Mouse (Mus musculus) embryonic facial prominence, embryonic 12.5 days (tissue): ENCODE measurements around the gene Sbk2. TPM values are rescaled to one million over a fixed set of nuclear protein-coding genes. Genes with fewer than 3 reads are reported as not detected.

Experiments
- ATAC-seq: fragments of 200-750 bp; cut with Nextera tagmentation; 2 replicates; pipeline ENCODE4 v1.8.0; 2017; ENCODE audit not compliant: insufficient number of reproducible peaks, insufficient read depth, low FRiP score, low TSS enrichment
- H3K27ac ChIP-seq: fragments of 300-500 bp; sonication (generic); 2 replicates; pipeline ENCODE4 v1.5.1; 2016; ENCODE audit warnings: mild to moderate bottlenecking
- H3K27me3 ChIP-seq: fragments of 300-500 bp; sonication (generic); 2 replicates; pipeline ENCODE4 v1.6.1; 2016; ENCODE audit warnings: mild to moderate bottlenecking, moderate library complexity
- H3K36me3 ChIP-seq: fragments of 300-500 bp; sonication (generic); 2 replicates; pipeline ENCODE4 v1.6.1; 2016; ENCODE audit warnings: mild to moderate bottlenecking
- H3K4me1 ChIP-seq: fragments of 300-500 bp; sonication (generic); 2 replicates; pipeline ENCODE4 v1.6.1; 2016
- H3K4me2 ChIP-seq: fragments of 300-500 bp; sonication (generic); replicated peaks from 2 replicates; pipeline ENCODE4 v1.6.1; 2016; ENCODE audit warnings: mild to moderate bottlenecking, moderate library complexity
- H3K4me3 ChIP-seq: fragments of 300-500 bp; sonication (generic); 2 replicates; pipeline ENCODE4 v1.5.1; 2016; ENCODE audit warnings: mild to moderate bottlenecking
- H3K9ac ChIP-seq: fragments of 300-500 bp; sonication (generic); 2 replicates; pipeline ENCODE4 v1.6.1; 2016; ENCODE audit warnings: mild to moderate bottlenecking, moderate library complexity
- H3K9me3 ChIP-seq: fragments of 300-500 bp; sonication (generic); 2 replicates; pipeline ENCODE4 v1.6.1; 2016; ENCODE audit warnings: mild to moderate bottlenecking, moderate library complexity
- WGBS: fragments of 180-500 bp; shearing (Covaris S2); methylation state at CpG from one replicate; pipeline ENCODE4 v1.1.7; 2016; 5-methylcytosine and 5-hydroxymethylcytosine counted together
- polyA plus RNA-seq: library from polyadenylated mRNA; unstranded; fragments of >200 nt; fragmentation: Nextera tagmentation; extraction: Ambion mirVana; gene quantifications from 2 replicates; pipeline ENCODE4 v1.2.1, GENCODE M21; 2016

The Sbk2 gene
- polyA plus RNA-seq, 1 experiment from 2014 or later, result 0.20 TPM

DNA sequence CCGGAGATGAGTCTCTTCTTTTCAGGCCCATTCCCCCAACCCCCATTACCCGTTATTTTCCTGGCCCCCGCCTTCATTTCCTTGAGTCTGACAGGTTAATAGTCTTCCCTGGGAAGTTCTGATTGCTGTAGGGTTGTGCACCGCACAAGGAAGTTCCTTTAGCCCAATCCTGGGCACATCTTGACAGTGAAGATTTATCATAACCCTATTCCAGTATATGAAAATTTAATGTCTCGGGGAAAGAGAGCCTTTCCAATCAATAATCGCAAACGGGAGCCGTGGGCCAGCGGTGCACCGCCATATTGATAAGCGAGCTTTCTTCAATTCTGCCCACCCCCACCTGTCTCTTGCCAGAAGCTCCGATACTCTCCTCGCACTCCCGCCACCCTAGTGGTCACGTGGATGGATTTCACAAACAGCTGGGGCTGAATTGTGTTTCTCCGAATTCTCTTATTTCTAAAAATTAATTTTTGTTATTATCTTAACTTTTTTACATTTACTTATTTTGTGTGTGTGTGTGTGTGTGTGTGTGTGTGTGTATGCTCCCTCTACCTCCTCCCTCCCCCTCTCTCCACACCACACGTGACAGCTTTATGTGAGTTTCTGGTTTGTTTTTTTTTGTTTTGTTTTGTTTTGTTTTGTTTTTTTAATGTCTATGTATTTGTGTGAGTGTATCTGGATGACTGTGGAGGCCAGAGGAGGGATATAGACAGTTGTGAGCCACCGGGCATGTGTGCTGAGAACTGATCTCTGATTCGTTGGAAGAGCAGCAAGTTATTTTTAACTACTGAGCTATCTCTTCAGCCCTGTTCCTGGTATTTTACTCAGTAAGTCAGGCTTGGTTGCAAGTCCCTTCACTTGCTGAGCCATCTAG lies 64.3 kb downstream of the Sbk2 start:
- no peak for ATAC-seq
- H3K27ac ChIP-seq, result no peak overlapping the region
- 8% methylated on average over 19 of the region's 19 CpGs for WGBS

DNA sequence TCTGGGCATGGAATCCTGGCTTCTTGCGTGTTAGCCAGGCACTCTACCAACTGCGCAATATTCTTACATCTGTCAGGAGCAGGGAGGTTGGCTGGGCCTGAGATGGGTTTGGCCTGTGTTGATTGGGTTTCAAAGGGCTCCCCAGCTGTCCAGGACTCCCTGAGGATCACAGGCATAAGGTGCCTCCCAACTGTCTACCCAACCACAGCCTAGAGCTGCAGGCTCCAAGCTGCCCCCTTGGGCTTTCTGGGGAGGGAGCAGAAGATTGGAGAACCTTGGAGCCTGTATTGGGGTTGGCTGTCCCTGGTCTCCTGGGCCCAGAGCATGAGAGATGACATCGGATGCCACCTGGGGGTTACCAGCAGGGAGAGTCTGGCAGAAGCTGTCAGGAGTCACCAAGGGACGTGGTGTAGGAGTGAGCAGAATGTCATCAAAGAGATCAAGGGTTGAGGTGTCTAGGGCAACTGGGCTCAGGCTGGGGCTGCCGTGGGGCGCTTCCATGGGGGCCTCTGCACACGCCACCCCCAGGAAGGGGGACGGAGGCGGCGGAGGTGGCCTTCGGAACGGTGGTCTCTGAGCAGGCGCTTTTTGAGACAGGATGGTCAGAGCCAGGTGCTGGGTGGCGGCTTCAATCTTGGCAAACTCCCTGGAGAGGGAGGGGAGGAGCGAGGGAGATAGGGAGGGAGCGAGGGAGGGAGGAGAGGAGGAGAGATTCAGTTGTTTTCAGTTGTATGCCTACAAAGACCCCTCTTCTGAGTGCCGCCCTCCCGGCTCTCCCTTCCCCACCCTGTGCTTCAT lies 65.2 kb downstream of the Sbk2 start:
- peak overlapping the region; percentile 28 for H3K4me3 ChIP-seq
- H3K27ac ChIP-seq, result no peak overlapping the region
- peak; percentile 53; the same call in 1 of the 2 replicates for ATAC-seq
- peak overlapping the region; percentile 46 for H3K4me2 ChIP-seq
- H3K27me3 ChIP-seq, result peaks cover 19% of the 10 kb centered on the region
- H3K36me3 ChIP-seq, result no peaks in the 10 kb centered on the region
- H3K9me3 ChIP-seq, result 0 out of 2 replicates have a peak, but pooled peaks cover 4% of the 10 kb centered on the region
- 21% methylated on average over 16 of the region's 18 CpGs for WGBS
- H3K9ac ChIP-seq, result peak overlapping the region; percentile 17; the same call in 1 of the 2 replicates
- no peaks in the 10 kb centered on the region for H3K4me1 ChIP-seq

More for the DNA sequence above, 64.3 kb downstream of the Sbk2 start:
- 0 out of 2 replicates have a peak, but pooled peaks cover 4% of the 10 kb centered on the region for H3K9me3 ChIP-seq
- H3K4me1 ChIP-seq, result no peaks in the 10 kb centered on the region
- H3K27me3 ChIP-seq, result peaks cover 19% of the 10 kb centered on the region
- peak overlapping the region; percentile 28 for H3K4me3 ChIP-seq
- H3K4me2 ChIP-seq, result peak overlapping the region; percentile 46
- H3K9ac ChIP-seq, result peak overlapping the region; percentile 17; the same call in 1 of the 2 replicates
- no peaks in the 10 kb centered on the region for H3K36me3 ChIP-seq

DNA sequence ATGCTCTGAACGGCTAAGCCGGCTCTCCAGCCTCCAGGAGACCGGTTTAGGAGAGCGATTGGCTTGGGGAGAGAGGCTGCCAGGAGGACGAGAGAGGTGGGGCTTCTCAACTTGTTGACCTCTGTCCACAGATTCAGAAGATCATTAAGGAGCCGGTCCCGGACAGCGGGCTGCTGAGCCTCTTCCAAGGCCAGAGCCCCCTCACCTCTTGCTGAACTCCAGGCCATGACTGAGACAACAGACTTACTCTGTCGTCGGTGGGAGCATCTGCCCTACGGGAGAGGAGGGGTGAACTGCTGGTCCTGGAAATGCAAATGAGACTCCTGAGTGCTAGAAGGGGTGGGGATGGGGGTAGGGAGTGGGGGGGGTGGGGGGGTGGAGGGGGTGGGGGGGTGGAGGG lies 69.0 kb downstream of the Sbk2 start:
- WGBS, result 59% methylated on average over 11 of the region's 11 CpGs
- Histone ChIP-seq H3K4me2 (no peak overlapping the region), H3K4me1 (no peaks in the 10 kb centered on the region), H3K9ac (no peak overlapping the region), H3K4me3 (no peak overlapping the region), H3K27ac (no peak overlapping the region), H3K9me3 (no peaks in the 10 kb centered on the region), H3K27me3 (peaks cover 14% of the 10 kb centered on the region), H3K36me3 (no peaks in the 10 kb centered on the region)
- ATAC-seq, result no peak

Other genes starting within 250 kb of the Sbk2 start
- gene Tmem150b, start 239.2 kb downstream of the Sbk2 start, polyA plus RNA-seq, result 0.33 TPM in 1 of 2 replicates, not detected in the other
- 71.1 and 77.3 TPM in 2 replicates for gene Kmt5c, start 224.3 kb downstream of the Sbk2 start, polyA plus RNA-seq
- 66.1 and 67.8 TPM in 2 replicates for gene Cox6b2, start 211.3 kb downstream of the Sbk2 start, polyA plus RNA-seq
- not detected in 2 replicates for gene Fam71e2, start 193.1 kb downstream of the Sbk2 start, polyA plus RNA-seq
- 0.10 TPM in 1 of 2 replicates, not detected in the other for gene Il11, start 181.5 kb downstream of the Sbk2 start, polyA plus RNA-seq
- not detected in 2 replicates for gene Tmem190, start 181.5 kb downstream of the Sbk2 start, polyA plus RNA-seq
- 5.8 and 6.2 TPM in 2 replicates for gene Tmem238, start 174.8 kb downstream of the Sbk2 start, polyA plus RNA-seq
- 388 and 404 TPM in 2 replicates for gene Rpl28, start 171.5 kb downstream of the Sbk2 start, polyA plus RNA-seq
- gene Ube2s, start 151.8 kb downstream of the Sbk2 start, polyA plus RNA-seq, result 422 and 452 TPM in 2 replicates
- 0.48 and 0.52 TPM in 2 replicates for gene Shisa7, start 119.7 kb downstream of the Sbk2 start, polyA plus RNA-seq
- gene Isoc2b, start 94.1 kb downstream of the Sbk2 start, polyA plus RNA-seq, result 4.1 and 4.4 TPM in 2 replicates
- 0.74 and 0.93 TPM in 2 replicates for gene Isoc2a, start 87.3 kb downstream of the Sbk2 start, polyA plus RNA-seq
- gene Gm36210, start 57.9 kb downstream of the Sbk2 start, polyA plus RNA-seq, result not detected in 2 replicates
- gene Zfp628, start 49.2 kb downstream of the Sbk2 start, polyA plus RNA-seq, result 4.0 and 4.3 TPM in 2 replicates
- gene Nat14, start 42.4 kb downstream of the Sbk2 start, polyA plus RNA-seq, result 5.4 and 7.7 TPM in 2 replicates
- gene Ssc5d, start 38.6 kb downstream of the Sbk2 start, polyA plus RNA-seq, result 1.5 and 1.6 TPM in 2 replicates
- 0.06 TPM in 1 of 2 replicates, not detected in the other for gene Sbk3, start 6.8 kb upstream of the Sbk2 start, polyA plus RNA-seq
- 43.3 and 46.7 TPM in 2 replicates for gene Zfp579, start 31.8 kb upstream of the Sbk2 start, polyA plus RNA-seq
- gene Zfp524, start 50.0 kb upstream of the Sbk2 start, polyA plus RNA-seq, result 9.3 and 10.6 TPM in 2 replicates
- 58.9 and 59.3 TPM in 2 replicates for gene Fiz1, start 50.3 kb upstream of the Sbk2 start, polyA plus RNA-seq
- gene Gm44973, start 51.1 kb upstream of the Sbk2 start, polyA plus RNA-seq, result not detected in 2 replicates
- gene Zfp865, start 56.0 kb upstream of the Sbk2 start, polyA plus RNA-seq, result 8.2 TPM in 2 replicates
- 35.5 and 38.4 TPM in 2 replicates for gene Ccdc106, start 56.1 kb upstream of the Sbk2 start, polyA plus RNA-seq
- not detected in 2 replicates for gene 4632433K11Rik, start 69.7 kb upstream of the Sbk2 start, polyA plus RNA-seq
- gene Zfp784, start 74.0 kb upstream of the Sbk2 start, polyA plus RNA-seq, result 5.4 and 5.7 TPM in 2 replicates
- gene Zfp580, start 87.1 kb upstream of the Sbk2 start, polyA plus RNA-seq, result 36.4 and 41.8 TPM in 2 replicates
- gene U2af2, start 97.7 kb upstream of the Sbk2 start, polyA plus RNA-seq, result 159 and 161 TPM in 2 replicates
- 66.0 and 67.2 TPM in 2 replicates for gene Epn1, start 115.8 kb upstream of the Sbk2 start, polyA plus RNA-seq
- gene Rfpl4, start 152.5 kb upstream of the Sbk2 start, polyA plus RNA-seq, result not detected in 2 replicates
- gene Rasl2-9, start 161.5 kb upstream of the Sbk2 start, polyA plus RNA-seq, result 0.22 and 0.27 TPM in 2 replicates
- gene Vmn1r55, start 185.3 kb upstream of the Sbk2 start, polyA plus RNA-seq, result not detected in 2 replicates
- gene Vmn1r56, start 232.3 kb upstream of the Sbk2 start, polyA plus RNA-seq, result not detected in 2 replicates